Mouse (Mus musculus): Measurements from ENCODE around the gene Chpf2.
A peak's percentile ranks its signal among the peaks of the same experiment; 100 is the strongest.

Gene Chpf2

GRCm38 (mm10) chr5:24604656-24605100 lies 18.1 kb downstream of the Chpf2 start:
- DNase-seq (ENCODE audit: low spot score), result peak; percentile 87

DNA sequence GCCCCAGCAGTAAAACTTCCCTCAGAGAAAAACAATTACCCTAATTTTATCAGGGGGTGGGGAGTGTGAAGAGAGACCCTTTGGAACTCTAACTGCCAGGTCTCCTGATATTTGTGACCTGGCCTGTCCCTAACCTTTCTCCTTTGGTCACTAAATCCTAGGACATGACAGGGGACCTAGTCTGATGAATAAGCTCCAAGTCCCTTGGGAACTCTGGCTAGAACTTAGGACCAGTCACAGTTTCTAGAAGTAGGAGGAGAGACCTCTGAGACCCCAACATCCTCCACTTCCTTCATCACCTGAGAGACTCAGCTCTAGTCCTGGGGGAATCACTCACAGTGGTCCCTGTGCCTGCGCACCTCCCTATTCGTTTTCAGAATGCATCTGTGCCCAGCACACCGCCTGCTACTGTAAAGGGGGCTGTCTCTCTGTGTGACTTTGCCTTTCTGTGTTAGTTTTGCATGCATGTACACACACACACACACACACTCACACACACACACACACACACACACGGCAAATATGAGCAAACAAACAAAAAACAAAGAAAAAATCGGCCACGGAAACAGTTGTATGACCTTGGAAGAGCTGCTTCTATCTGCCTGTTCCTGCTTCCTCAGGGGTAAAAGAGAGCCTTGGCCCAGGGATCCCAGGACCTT lies 18.9 kb downstream of the Chpf2 start:
- no peak for DNase-seq (ENCODE audit: low spot score)

DNA sequence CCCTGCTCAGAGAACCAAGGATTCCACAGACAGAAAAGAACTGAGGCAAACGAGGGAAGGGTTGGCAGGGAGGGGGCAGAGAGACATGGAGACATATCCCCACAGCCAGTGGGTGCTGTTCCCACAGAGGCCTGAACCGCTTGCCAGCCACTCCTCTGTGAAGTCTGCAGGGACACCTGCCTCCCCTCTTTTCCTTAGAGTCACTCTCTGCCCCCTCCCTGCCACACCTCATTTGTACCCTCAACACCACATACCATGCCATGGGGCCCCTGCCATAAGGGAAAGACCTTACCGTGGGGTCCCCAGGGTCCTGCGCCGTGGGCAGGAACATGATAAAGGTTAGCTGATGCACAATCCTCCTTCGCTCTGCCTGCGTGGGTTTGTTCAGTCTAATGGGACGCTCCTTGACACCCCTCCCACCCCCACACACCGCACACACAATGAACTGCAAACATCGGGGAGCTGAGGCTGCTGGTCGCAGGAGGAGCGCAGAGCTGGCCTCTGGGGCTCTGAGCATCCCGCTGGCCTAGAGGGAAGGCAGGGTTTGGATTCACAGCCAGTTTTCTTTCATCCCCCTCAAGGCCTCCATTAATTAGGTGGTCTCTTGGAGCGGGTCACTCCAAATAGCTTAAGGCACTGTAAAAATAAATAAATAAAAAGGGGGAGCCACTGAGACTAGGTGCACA lies 19.6 kb downstream of the Chpf2 start:
- no peak for DNase-seq (ENCODE audit: low spot score)

GRCm38 (mm10) chr5:24609388-24609787 lies 22.8 kb downstream of the Chpf2 start:
- no peak for DNase-seq (ENCODE audit: low spot score)

DNA sequence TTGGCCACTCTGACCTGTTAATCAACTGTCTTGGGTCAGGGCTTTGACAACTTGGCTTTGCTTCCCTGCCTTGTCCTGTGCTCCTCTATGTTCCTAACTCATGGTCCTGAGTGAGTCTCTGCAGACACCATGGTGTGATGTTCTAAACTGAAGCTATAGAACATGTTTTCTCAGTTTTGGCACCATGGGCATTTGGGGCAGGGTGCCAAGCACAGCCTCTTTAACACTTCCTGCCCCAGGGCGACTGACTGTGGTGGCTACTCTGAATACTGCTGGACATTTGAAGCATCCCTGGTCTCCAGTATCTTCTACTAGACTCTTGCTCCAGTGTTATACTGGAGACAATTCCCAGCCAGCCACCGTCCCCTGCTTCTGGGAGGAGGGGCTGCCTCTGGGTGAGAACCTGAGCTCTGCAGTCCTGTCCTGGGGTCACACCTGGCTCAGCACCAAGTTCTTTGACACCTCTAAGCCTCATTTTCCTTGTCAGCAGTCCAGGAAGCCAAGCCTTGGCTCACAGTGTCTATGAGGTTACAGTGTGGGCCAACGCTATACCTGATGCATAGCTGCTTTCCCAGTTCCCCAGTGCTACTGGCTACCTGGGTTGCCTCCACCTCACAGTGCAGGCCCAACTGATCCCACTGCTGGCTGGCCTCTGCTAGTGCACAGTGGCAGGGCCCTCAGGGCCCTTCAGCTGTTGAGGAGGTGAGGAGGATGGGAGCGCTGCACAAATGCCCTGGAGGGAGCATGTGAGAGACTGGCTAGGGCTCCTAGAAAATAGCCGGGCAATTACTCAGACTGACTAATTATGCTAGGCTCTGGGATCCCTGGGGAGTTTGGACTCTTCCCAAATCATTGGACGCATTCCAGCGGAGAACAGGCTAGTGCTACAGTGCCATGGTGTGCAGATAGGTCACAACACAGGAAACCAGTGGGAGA lies 25.1 kb downstream of the Chpf2 start:
- DNase-seq (ENCODE audit: low spot score), result no peak

- DNase-seq (ENCODE audit: low spot score), result no peak
Observed at GRCm38 (mm10) chr5:24612302-24612649, 25.7 kb downstream of the Chpf2 start.

DNA sequence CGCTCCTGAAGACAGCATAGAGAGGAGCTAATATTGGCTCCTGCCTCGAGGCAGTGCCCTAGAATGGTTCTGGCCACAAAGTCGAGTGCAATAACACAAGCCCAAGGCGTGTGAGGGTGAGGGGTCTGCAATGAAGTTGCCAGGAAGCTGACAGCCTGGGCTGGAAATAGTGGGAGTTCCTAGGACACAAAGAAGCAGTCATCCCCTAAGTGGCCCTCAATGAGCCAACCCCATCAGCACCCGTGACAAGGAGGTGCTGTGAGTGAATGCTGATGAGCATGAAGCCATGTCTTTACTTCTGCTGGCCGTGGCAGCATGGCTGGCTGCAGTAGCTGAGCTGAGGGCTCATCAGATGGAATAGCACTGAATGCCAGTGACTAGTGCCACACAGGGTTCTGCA lies 28.6 kb downstream of the Chpf2 start:
- DNase-seq (ENCODE audit: low spot score), result no peak

DNA sequence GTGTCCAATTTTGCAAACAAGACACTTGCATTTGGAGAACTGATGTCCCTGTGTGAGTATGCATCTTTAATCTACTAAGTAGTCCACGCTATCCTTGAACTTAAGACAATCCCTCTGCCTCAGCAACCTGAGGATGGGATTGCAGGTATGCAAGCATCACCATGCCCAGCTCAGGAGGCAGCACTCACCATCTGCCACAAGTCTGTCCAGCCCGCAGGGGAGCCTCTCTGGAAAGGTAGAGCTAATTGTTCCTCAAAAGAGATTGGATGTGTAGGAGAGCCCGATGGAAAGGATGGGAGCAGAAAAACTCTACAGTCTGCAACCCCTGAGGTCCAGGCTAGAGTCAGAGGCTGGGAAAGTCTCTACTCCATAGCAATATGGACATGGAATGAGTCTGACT lies 32.4 kb downstream of the Chpf2 start:
- no peak for DNase-seq (ENCODE audit: low spot score)

GRCm38 (mm10) chr5:24620116-24620515 lies 33.6 kb downstream of the Chpf2 start:
- DNase-seq (ENCODE audit: low spot score), result peak; percentile 65

- DNase-seq (ENCODE audit: low spot score), result no peak
Observed at GRCm38 (mm10) chr5:24620626-24621025, 34.1 kb downstream of the Chpf2 start.

DNA sequence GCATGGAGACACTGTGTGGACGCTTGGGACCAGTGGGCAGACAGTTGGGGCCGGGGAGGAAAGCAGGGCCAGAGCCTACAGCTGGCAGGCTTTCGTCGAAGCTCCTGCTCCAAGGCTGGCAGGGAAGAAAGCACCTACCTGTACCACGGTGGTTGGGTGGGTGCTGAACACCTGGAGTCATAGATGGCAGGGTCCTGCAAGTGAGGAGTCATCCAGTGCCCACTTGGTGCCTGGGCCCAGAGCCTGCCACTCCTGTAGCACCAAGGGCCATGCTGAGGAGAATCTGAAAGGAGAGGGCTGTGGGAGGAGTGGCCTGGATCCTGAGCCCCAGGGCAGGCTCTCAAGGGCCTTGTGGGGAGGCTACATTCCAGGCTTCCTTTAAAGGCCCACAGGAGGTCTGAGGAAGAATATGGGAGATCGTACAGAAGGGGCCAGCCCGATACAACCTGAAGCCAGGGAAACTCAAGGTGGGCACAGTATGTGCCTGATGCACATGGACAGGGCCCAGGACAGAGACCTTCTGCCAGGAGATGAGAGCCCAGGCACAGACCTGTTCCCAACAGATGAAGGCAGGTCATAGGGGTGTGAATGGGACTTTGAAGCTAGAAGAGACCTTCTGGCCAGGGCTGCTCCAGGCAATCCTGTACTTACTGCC lies 36.0 kb downstream of the Chpf2 start:
- DNase-seq (ENCODE audit: low spot score), result no peak

GRCm38 (mm10) chr5:24623041-24623985 lies 36.8 kb downstream of the Chpf2 start:
- no peak for DNase-seq (ENCODE audit: low spot score)

GRCm38 (mm10) chr5:24623986-24624821 lies 37.7 kb downstream of the Chpf2 start, which contains the start of gene Smarcd3:
Smarcd3 (minus strand) TSS chr5:24624411.
- DNase-seq (ENCODE audit: low spot score), result peak; percentile 70

GRCm38 (mm10) chr5:24624822-24625120 lies 38.2 kb downstream of the Chpf2 start:
- no peak for DNase-seq (ENCODE audit: low spot score)

- DNase-seq (ENCODE audit: low spot score), result no peak
Observed at GRCm38 (mm10) chr5:24629712-24630111, 43.2 kb downstream of the Chpf2 start.

DNA sequence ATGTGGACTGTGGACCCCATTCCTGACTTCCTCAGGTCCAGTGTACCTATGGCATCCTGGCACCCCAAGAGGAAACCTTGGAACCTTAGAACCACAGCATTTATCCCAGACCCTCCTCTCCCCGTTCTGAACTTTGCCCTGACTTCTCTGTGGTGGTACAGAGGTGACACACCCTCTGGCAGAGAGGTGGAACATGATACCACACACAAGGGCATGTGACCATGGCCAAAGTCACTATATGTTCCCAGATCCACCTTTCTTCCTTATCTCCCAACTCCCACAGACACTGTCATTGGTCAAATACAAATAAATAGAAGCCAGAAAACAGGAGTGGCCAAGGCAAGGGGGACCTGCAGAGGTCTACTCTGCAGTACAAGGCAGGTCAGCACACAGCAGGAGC lies 48.6 kb downstream of the Chpf2 start:
- no peak for DNase-seq (ENCODE audit: low spot score)

DNA sequence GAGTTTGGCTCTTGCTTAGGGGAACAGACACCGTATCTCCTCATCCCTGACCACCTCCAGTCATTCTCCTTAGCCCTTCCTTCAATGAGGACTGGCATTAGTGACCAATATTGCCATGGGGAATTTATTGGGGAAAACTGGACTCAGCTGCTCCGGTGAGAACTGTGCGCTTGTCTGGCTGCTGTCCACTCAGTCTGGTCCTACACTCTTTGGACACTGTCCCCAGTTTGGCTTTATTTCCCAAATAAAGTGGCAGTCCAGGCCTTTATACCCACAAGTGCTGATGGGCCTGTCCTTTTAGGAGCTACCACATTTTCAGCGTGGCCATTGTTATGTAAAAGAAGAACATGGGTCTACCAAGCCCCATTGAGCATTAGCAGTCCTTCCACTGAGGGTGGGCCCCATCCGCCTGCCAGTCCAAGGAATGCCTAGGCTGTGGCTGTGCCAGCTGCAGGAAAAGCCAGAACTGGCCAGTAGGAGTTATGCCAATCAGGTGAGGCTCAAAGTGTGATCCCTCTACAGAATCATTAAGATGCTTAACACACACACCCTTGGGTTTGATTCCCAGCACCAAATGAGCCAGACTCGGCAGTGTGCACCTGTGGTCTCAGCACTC lies 49.1 kb downstream of the Chpf2 start:
- no peak for DNase-seq (ENCODE audit: low spot score)

- no peak for DNase-seq (ENCODE audit: low spot score)
Observed at GRCm38 (mm10) chr5:24636987-24637386, 50.4 kb downstream of the Chpf2 start.

- no peak for DNase-seq (ENCODE audit: low spot score)
Observed at GRCm38 (mm10) chr5:24638131-24638530, 51.6 kb downstream of the Chpf2 start.

- DNase-seq (ENCODE audit: low spot score), result no peak
Observed at GRCm38 (mm10) chr5:24639081-24639480, 52.5 kb downstream of the Chpf2 start.

Data from testis, postnatal 14 days (tissue).